Mouse (Mus musculus) thymus, adult 2 months (tissue): Measurements from ENCODE around the gene Rgs6. TPM values are rescaled to one million over a fixed set of nuclear protein-coding genes. Genes with fewer than 3 reads are reported as not detected.

Experiments
- DNase-seq: peaks from one replicate; pipeline ENCODE4 v3.0.0; 2021
- H3K27ac ChIP-seq: fragments of 200-500 bp; 2 replicates; pipeline ENCODE4 v1.5.1; 2012; ENCODE audit warnings: low read length, control low read depth; ENCODE audit not compliant: control insufficient read depth, insufficient read depth
- H3K27me3 ChIP-seq: fragments of 200-500 bp; 2 replicates; pipeline ENCODE4 v1.6.1; 2012; ENCODE audit warnings: mild to moderate bottlenecking, low read length, moderate library complexity, mixed read lengths; ENCODE audit not compliant: control insufficient read depth, insufficient read depth
- H3K36me3 ChIP-seq: fragments of 200-500 bp; 2 replicates; pipeline ENCODE4 v1.6.1; 2012; ENCODE audit warnings: mild to moderate bottlenecking, low read length, moderate library complexity; ENCODE audit not compliant: control insufficient read depth, insufficient read depth
- H3K4me1 ChIP-seq: fragments of 200-500 bp; replicated peaks from 2 replicates; pipeline ENCODE4 v1.6.1; 2012; ENCODE audit warnings: low read length; ENCODE audit not compliant: control insufficient read depth, insufficient read depth
- H3K4me3 ChIP-seq: fragments of 200-500 bp; 2 replicates; pipeline ENCODE4 v1.5.1; 2012; ENCODE audit warnings: mild to moderate bottlenecking, low read length, control low read depth, moderate library complexity; ENCODE audit not compliant: control insufficient read depth, insufficient read depth
- CTCF ChIP-seq: fragments of 200-500 bp; IDR thresholded peaks from 2 replicates; pipeline ENCODE4 v1.5.1; 2012; ENCODE audit warnings: mild to moderate bottlenecking, control low read depth, low read length, moderate library complexity, borderline replicate concordance; ENCODE audit not compliant: control insufficient read depth, poor library complexity, insufficient read depth; ENCODE audit errors: extremely low read depth
- POLR2A ChIP-seq: fragments of 200-500 bp; IDR thresholded peaks from 2 replicates; pipeline ENCODE4 v1.6.1; 2012; ENCODE audit warnings: mild to moderate bottlenecking, low read length, control low read depth, moderate library complexity; ENCODE audit not compliant: control insufficient read depth, poor library complexity, insufficient read depth; ENCODE audit errors: extremely low read depth
- WGBS: fragments of 180-500 bp; shearing (Covaris S2); methylation state at CpG from one replicate; pipeline ENCODE4 v1.1.7; 2018; 5-methylcytosine and 5-hydroxymethylcytosine counted together
- polyA plus RNA-seq: library from polyadenylated mRNA; depleted of rRNA; stranded (reverse); fragments of >200 nt; gene quantifications from 2 replicates; pipeline ENCODE4 v1.2.3, GENCODE M21; 2012; rRNA removed

Gene Rgs6
- polyA plus RNA-seq, result 0.06 and 0.46 TPM in 2 replicates

- WGBS, result 97% methylated on average over 2 of the region's 2 CpGs
- Histone ChIP-seq H3K27ac (no peak within 1 kb of the TSS), H3K27me3 (no peaks in the 10 kb centered on the region), H3K36me3 (no peaks in the 10 kb centered on the region), H3K4me1 (no peaks in the 10 kb centered on the region), H3K4me3 (no peak within 1 kb of the TSS)
- TF ChIP-seq POLR2A (no peak), CTCF (no peak)
- DNase-seq, result no peak
Observed at GRCm38 (mm10) chr12:82588017-82588416, at the start of gene Rgs6. Rgs6 (plus strand) TSS chr12:82588292.

GRCm38 (mm10) chr12:82547127-82547526 is 41.0 kb upstream of the Rgs6 start:
- H3K36me3 ChIP-seq, result no peaks in the 10 kb centered on the region
- H3K4me3 ChIP-seq, result no peak overlapping the region
- DNase-seq, result no peak
- no peak overlapping the region for H3K27ac ChIP-seq
- TF ChIP-seq CTCF, result no peak
- TF ChIP-seq POLR2A, result no peak
- no peaks in the 10 kb centered on the region for H3K4me1 ChIP-seq
- H3K27me3 ChIP-seq, result no peaks in the 10 kb centered on the region
- 92% methylated on average over 4 of the region's 4 CpGs for WGBS

GRCm38 (mm10) chr12:82549228-82549627 is 38.9 kb upstream of the Rgs6 start:
- no peak for DNase-seq
- TF ChIP-seq CTCF, result no peak
- no peak for TF ChIP-seq POLR2A
- 95% methylated on average over 6 of the region's 6 CpGs for WGBS
- no peaks in the 10 kb centered on the region for H3K36me3 ChIP-seq
- H3K27ac ChIP-seq, result no peak overlapping the region
- no peaks in the 10 kb centered on the region for H3K27me3 ChIP-seq
- no peaks in the 10 kb centered on the region for H3K4me1 ChIP-seq
- H3K4me3 ChIP-seq, result no peak overlapping the region

- WGBS, result 93% methylated on average over 7 of the region's 7 CpGs
- Histone ChIP-seq H3K4me3 (no peak overlapping the region), H3K27ac (no peak overlapping the region)
Observed at GRCm38 (mm10) chr12:82550076-82550475, 38.0 kb upstream of the Rgs6 start.

GRCm38 (mm10) chr12:82552376-82552775 is 35.7 kb upstream of the Rgs6 start:
- no peak overlapping the region for H3K4me3 ChIP-seq
- H3K27me3 ChIP-seq, result no peaks in the 10 kb centered on the region
- TF ChIP-seq POLR2A (no peak), CTCF (no peak)
- no peak for DNase-seq
- H3K36me3 ChIP-seq, result no peaks in the 10 kb centered on the region
- 91% methylated on average over 5 of the region's 5 CpGs for WGBS
- H3K27ac ChIP-seq, result no peak overlapping the region
- H3K4me1 ChIP-seq, result no peaks in the 10 kb centered on the region

More at GRCm38 (mm10) chr12:82550076-82550475, 38.0 kb upstream of the Rgs6 start:
- Histone ChIP-seq H3K36me3 (no peaks in the 10 kb centered on the region), H3K4me1 (no peaks in the 10 kb centered on the region), H3K27me3 (no peaks in the 10 kb centered on the region)
- TF ChIP-seq CTCF, result no peak
- TF ChIP-seq POLR2A, result no peak
- no peak for DNase-seq

- Histone ChIP-seq H3K4me3 (no peak overlapping the region), H3K36me3 (no peaks in the 10 kb centered on the region), H3K27ac (no peak overlapping the region), H3K4me1 (no peaks in the 10 kb centered on the region), H3K27me3 (no peaks in the 10 kb centered on the region)
- TF ChIP-seq POLR2A, result no peak
- TF ChIP-seq CTCF, result no peak
- no peak for DNase-seq
Observed at GRCm38 (mm10) chr12:82562916-82563315, 25.2 kb upstream of the Rgs6 start.

- no peak for TF ChIP-seq CTCF
- no peak for TF ChIP-seq POLR2A
- H3K4me3 ChIP-seq, result no peak overlapping the region
- H3K27me3 ChIP-seq, result no peaks in the 10 kb centered on the region
- 96% methylated on average over 1 of the region's 1 CpGs for WGBS
- DNase-seq, result no peak
- H3K27ac ChIP-seq, result no peak overlapping the region
- no peaks in the 10 kb centered on the region for H3K4me1 ChIP-seq
- H3K36me3 ChIP-seq, result no peaks in the 10 kb centered on the region
Observed at GRCm38 (mm10) chr12:82568370-82568769, 19.7 kb upstream of the Rgs6 start.
